Mouse (Mus musculus) layer of hippocampus, adult 2 months (tissue): ENCODE measurements around the gene Celf1. TPM values are rescaled to one million over a fixed set of nuclear protein-coding genes. Genes with fewer than 3 reads are reported as not detected.

Source experiments
- DNase-seq, 2 experiments: peaks; one replicate each; pipeline ENCODE4 v3.0.0; 2022; ENCODE audit warnings: low spot score in 2 of 2
- H3K27ac ChIP-seq: fragments of 200-600 bp; 2 replicates; pipeline ENCODE4 v1.8.1; 2022
- H3K4me3 ChIP-seq: fragments of 200-600 bp; 2 replicates; pipeline ENCODE4 v1.8.1; 2022; ENCODE audit warnings: mild to moderate bottlenecking
- CTCF ChIP-seq: fragments of 200-600 bp; conservative IDR thresholded peaks from 2 replicates; pipeline ENCODE4 v1.8.1; 2022; ENCODE audit warnings: antibody characterized with exemption, mild to moderate bottlenecking, moderate library complexity
- total RNA-seq, 2 experiments: library from RNA; stranded (reverse); gene quantifications; 2 replicates each; pipeline ENCODE4 v1.2.3; 2021

Celf1 gene
- total RNA-seq, 2 experiments from 2014 or later, result 145 to 147 TPM

GRCm38 (mm10) chr2:90953461-90953860 is 13.3 kb downstream of the Celf1 start:
- DNase-seq, result no peak
- TF ChIP-seq CTCF, result no peak
- H3K27ac ChIP-seq, result peak overlapping the region; percentile 67; the same call in 1 of the 2 replicates
- no peak overlapping the region for H3K4me3 ChIP-seq

GRCm38 (mm10) chr2:90956053-90956452 is 15.9 kb downstream of the Celf1 start:
- no peak overlapping the region; the same call in 1 of the 2 replicates for H3K4me3 ChIP-seq
- DNase-seq, result peak; percentile 50 to 55
- TF ChIP-seq CTCF, result no peak
- peak overlapping the region; percentile 58 for H3K27ac ChIP-seq

- no peak for TF ChIP-seq CTCF
- no peak for DNase-seq
- peak overlapping the region; percentile 68 for H3K27ac ChIP-seq
- H3K4me3 ChIP-seq, result no peak overlapping the region
These were observed 18.7 kb downstream of the Celf1 start for GRCm38 (mm10) chr2:90958856-90959255.

- TF ChIP-seq CTCF, result no peak
- Histone ChIP-seq H3K27ac (peak overlapping the region; percentile 68), H3K4me3 (no peak overlapping the region)
- no peak for DNase-seq
These were observed 19.8 kb downstream of the Celf1 start for GRCm38 (mm10) chr2:90960012-90960411.

DNA sequence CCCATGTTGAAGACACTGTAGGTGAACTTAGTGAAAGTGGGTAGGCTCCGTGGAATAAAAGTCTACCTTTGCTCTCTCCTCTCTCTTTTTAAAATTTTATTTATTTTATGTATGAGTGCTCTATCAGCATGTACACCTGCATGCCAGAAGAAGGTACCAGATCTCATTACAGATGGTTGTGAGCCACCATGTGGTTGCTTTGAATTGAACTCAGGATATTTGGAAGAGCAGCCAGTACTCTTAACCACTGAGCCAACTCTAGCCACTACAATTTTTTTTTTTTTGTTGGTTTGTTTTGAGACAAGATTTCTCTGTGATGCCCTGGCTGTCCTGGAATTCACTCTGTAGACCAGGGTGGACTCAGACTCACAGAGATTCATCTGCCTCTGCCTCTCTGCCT is 23.1 kb downstream of the Celf1 start:
- Histone ChIP-seq H3K27ac (peak overlapping the region; percentile 86), H3K4me3 (no peak overlapping the region)
- peak in 1 of 2 experiments; percentile 35 for DNase-seq
- TF ChIP-seq CTCF, result no peak; the same call in 1 of the 2 replicates

DNA sequence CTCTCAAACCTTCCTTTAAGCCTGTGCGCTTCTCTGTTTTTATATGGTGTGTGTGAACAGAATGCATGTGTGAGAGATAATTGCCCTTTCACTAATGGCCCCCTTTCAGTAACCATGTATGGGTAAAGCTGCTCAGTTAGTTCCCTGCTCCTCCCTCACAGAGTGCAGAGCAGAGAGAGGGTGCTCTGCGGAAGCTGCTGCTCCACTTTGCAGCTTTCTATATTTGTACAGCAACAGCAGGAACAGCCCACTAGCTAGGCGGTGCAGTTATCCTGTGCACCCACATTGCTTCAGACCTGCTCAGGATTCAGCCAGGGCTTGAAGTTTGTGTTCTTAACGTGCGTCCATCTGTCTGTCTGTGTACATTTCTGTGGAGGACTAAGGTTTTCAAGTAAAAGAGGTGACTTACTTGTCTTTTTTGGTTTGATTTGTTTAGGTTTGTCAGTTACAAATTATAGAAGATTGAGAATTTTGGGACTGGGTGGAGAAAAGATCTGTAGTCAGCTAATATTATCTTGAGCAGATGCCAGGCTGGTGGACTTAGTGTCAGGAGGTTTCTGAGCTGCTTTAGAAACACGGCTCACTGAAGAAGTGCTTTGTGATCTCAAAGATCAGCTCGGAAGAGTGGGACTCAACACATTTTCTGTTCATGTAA is 24.8 kb downstream of the Celf1 start:
- H3K27ac ChIP-seq, result peak overlapping the region; percentile 95
- no peak for TF ChIP-seq CTCF
- DNase-seq, result peak; percentile 66 to 86
- H3K4me3 ChIP-seq, result peak overlapping the region; percentile 36

DNA sequence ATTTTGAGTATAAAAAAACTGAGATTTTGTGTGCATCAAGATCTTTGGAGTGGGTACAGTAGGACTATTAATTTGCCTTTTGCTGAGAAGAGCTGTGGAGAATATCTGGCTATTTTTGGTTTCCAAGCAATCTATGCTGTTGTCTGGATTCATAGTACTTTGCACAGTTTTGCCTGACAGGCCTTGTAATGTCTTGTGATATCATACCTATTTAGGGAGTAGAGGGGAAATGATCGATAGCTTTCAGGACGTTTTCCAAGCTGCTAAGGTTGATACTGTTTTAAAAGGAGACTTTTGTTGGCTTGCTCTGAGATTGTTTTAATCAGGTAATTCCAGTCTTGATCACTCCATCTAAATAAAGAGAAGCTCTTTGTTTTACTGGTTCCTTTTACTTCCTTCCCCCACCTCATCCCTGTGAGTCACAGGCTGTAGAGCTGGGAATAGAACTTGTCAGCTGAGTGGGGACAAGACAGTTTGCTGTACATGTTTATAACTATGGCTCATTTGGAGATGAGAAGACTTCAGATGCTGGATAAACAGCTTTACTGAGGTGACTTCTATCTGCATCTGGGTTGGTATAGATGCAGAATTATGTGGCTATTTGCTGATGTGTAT is 25.4 kb downstream of the Celf1 start:
- no peak for TF ChIP-seq CTCF
- DNase-seq, result peak; percentile 23 to 58
- Histone ChIP-seq H3K27ac (peak overlapping the region; percentile 95), H3K4me3 (peak overlapping the region; percentile 36)

DNA sequence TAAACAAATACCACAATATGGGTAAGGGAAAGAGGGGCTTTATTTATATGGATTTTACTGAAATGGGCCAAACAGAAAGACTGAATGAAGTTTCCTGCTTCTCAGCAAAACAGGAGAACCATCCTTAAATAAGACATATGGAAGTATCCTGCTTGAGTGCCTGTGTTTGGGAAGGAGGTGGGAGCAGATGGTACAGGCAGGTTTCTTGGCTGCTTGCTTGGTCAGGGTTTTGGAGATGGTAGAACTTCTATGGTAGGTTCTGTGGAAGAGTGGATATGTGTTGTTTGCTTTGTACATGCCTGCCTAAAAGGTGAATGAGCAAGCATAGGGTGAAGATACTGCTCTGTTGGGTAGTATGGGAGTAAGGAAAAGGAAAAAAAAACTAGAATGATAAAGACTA is 30.4 kb downstream of the Celf1 start:
- H3K4me3 ChIP-seq, result no peak overlapping the region
- no peak for TF ChIP-seq CTCF
- peak overlapping the region; percentile 81 for H3K27ac ChIP-seq
- peak; percentile 41 to 55 for DNase-seq

DNA sequence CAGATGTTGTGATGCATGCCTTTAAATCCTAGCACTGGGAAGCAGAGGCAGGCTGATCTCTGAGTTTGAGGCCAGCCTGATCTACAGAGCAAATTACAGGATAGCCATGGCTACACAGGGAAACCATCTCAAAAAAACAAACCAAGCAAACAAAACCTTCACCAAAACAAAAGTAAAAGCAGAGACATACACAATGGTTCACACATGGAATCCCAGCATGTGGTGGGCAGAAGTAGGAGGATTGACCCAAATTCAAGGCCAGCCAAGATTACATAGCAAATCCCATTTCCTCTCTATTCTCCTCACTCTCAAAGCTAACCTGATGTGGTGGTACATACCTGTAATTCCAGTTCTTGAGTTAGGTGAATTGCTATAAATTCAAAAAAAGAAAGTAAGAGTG is 33.9 kb downstream of the Celf1 start:
- no peak for TF ChIP-seq CTCF
- Histone ChIP-seq H3K4me3 (no peak overlapping the region), H3K27ac (peak overlapping the region; percentile 93)
- DNase-seq, result no peak

- Histone ChIP-seq H3K4me3 (no peak overlapping the region; the same call in 1 of the 2 replicates), H3K27ac (peak overlapping the region; percentile 93)
- TF ChIP-seq CTCF, result no peak
- DNase-seq, result peak; percentile 35 to 54
These were observed 35.1 kb downstream of the Celf1 start for GRCm38 (mm10) chr2:90975181-90975835.

DNA sequence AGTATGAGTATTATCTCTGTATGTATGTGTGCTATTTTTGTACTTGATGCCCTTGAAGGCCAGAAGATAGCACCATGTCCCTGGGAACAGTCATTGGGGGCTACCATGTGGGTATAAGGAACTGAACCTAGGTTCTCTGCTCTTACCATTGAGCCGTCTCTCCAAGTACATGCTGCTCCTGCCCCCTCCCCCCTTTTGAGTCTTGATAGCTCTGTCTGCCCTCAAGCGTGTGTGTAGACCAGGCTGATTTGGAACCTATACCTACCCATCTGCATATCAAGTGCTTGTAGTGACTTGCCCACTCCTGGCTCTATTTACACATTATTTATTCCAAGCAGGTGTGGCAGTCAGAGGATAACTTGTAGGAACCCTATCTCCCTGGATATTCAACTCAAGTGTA is 36.4 kb downstream of the Celf1 start:
- TF ChIP-seq CTCF, result no peak
- Histone ChIP-seq H3K4me3 (no peak overlapping the region), H3K27ac (peak overlapping the region; percentile 93)
- DNase-seq, result no peak

GRCm38 (mm10) chr2:90977291-90977690 is 37.1 kb downstream of the Celf1 start:
- Histone ChIP-seq H3K4me3 (no peak overlapping the region), H3K27ac (peak overlapping the region; percentile 93)
- no peak for DNase-seq
- TF ChIP-seq CTCF, result no peak

GRCm38 (mm10) chr2:90986055-90986454 is 45.9 kb downstream of the Celf1 start:
- no peak for DNase-seq
- Histone ChIP-seq H3K27ac (peak overlapping the region; percentile 62), H3K4me3 (no peak overlapping the region)
- no peak for TF ChIP-seq CTCF
